Mouse (Mus musculus) lung, postnatal 0 days (tissue): Measurements from ENCODE around the gene Mcm5.

Experiments
- CTCF ChIP-seq: IDR thresholded peaks from 2 replicates; pipeline ENCODE4 v1.5.1; 2016; ENCODE audit warnings: antibody characterized with exemption, mild to moderate bottlenecking
- EP300 ChIP-seq: IDR thresholded peaks from 2 replicates; pipeline ENCODE4 v1.6.1; 2016; ENCODE audit warnings: antibody characterized with exemption, mild to moderate bottlenecking, control low read depth

DNA sequence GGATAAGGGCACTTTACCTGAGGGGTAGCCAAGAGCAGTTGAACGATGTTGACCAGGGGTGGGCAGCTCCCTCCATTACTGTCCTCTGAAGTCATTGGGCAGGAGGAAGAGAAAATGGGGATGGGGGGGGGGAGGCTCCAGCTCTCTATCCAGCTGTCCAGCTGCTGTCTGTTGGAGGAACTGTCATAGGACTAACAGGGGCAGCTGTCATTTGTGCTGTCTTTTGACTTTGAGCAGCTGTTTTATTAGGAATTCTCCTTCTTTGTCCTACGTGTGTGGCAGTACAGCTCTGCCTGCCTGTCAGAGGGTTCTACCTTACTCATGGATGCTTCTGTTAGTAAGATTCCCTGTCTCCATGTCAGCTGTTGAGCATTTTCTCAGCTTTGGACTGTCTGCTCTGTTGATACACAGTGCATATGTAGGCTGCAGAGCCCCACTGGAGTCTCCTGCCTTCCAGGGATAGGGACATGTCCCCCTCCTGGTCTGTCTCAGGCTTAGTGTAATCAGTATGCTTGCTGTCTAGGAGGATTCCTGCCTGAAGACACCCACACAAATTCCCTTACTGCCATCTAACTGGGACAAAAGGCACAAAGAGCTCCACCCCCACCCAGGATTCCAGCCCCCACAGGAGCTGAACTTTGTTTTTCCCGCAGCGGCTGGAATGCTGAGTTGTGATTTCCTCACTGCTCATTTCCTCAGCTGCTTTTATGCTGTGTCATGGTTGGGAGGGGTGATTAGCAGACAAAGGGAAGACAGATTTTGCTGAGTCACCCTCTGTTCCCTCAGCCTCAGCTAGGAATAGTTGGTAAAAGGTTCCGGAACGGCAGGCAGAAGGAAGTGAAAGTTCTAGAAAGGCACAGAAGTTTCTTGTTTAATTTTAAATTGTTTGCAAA is 20.1 kb upstream of the Mcm5 start:
- TF ChIP-seq CTCF: no peak
- TF ChIP-seq EP300: peak; percentile 91
